Mouse (Mus musculus): ENCODE results near the gene Reps2. TPM values are rescaled to one million over a fixed set of nuclear protein-coding genes. Genes with fewer than 3 reads are reported as not detected.

Reps2 gene
- polyA plus RNA-seq, 1 experiment from 2014 or later: 0.25 TPM

GRCm38 (mm10) chrX:162470213-162470612, 173.2 kb downstream of the Reps2 start:
- H3K27me3 ChIP-seq (replicated peaks): 0 out of 2 replicates have a peak, but pooled peaks cover 8% of the 10 kb centered on the region
- no peak overlapping the region for H3K4me2 ChIP-seq
- H3K9ac ChIP-seq: no peak overlapping the region
- no peak overlapping the region for H3K27ac ChIP-seq (replicated peaks)
- WGBS: 50% methylated on average over 3 of the region's 3 CpGs
- no peaks in the 10 kb centered on the region for H3K36me3 ChIP-seq
- H3K4me1 ChIP-seq: peaks cover 4% of the 10 kb centered on the region; the same call in 1 of the 2 replicates
- H3K9me3 ChIP-seq: no peaks in the 10 kb centered on the region
- ATAC-seq (ENCODE audit: extremely low read depth, insufficient number of reproducible peaks, low FRiP score, low TSS enrichment): no peak
- H3K4me3 ChIP-seq: no peak overlapping the region

- Histone ChIP-seq H3K9ac (no peak overlapping the region), H3K27me3 (replicated peaks) (no peaks in the 10 kb centered on the region; the same call in 1 of the 2 replicates), H3K4me1 (no peaks in the 10 kb centered on the region), H3K4me3 (no peak overlapping the region), H3K27ac (replicated peaks) (no peak overlapping the region), H3K9me3 (no peaks in the 10 kb centered on the region), H3K4me2 (no peak overlapping the region), H3K36me3 (no peaks in the 10 kb centered on the region)
- no peak for ATAC-seq (ENCODE audit: extremely low read depth, insufficient number of reproducible peaks, low FRiP score, low TSS enrichment)
- 51% methylated on average over 5 of the region's 5 CpGs for WGBS
These were observed 181.3 kb downstream of the Reps2 start for GRCm38 (mm10) chrX:162462156-162462555.

- no peak for ATAC-seq (ENCODE audit: extremely low read depth, insufficient number of reproducible peaks, low FRiP score, low TSS enrichment)
- no peaks in the 10 kb centered on the region for H3K9me3 ChIP-seq
- H3K27me3 ChIP-seq (replicated peaks): 0 out of 2 replicates have a peak, but pooled peaks cover 7% of the 10 kb centered on the region
- H3K4me2 ChIP-seq: no peak overlapping the region
- 81% methylated on average over 1 of the region's 1 CpGs for WGBS
- no peaks in the 10 kb centered on the region for H3K36me3 ChIP-seq
- H3K27ac ChIP-seq (replicated peaks): no peak overlapping the region
- no peaks in the 10 kb centered on the region for H3K4me1 ChIP-seq
- no peak overlapping the region for H3K4me3 ChIP-seq
- no peak overlapping the region for H3K9ac ChIP-seq
These were observed 187.0 kb downstream of the Reps2 start for GRCm38 (mm10) chrX:162456445-162456844.

GRCm38 (mm10) chrX:162455364-162455763, 188.1 kb downstream of the Reps2 start:
- H3K9ac ChIP-seq: no peak overlapping the region
- H3K4me1 ChIP-seq: no peaks in the 10 kb centered on the region
- H3K27ac ChIP-seq (replicated peaks): no peak overlapping the region
- H3K27me3 ChIP-seq (replicated peaks): 0 out of 2 replicates have a peak, but pooled peaks cover 11% of the 10 kb centered on the region
- no peak overlapping the region for H3K4me2 ChIP-seq
- no peaks in the 10 kb centered on the region for H3K36me3 ChIP-seq
- no peak for ATAC-seq (ENCODE audit: extremely low read depth, insufficient number of reproducible peaks, low FRiP score, low TSS enrichment)
- no peaks in the 10 kb centered on the region for H3K9me3 ChIP-seq
- H3K4me3 ChIP-seq: no peak overlapping the region
- 85% methylated on average over 1 of the region's 1 CpGs for whole genome bisulfite sequencing

GRCm38 (mm10) chrX:162453821-162454402, 189.5 kb downstream of the Reps2 start:
- 41% methylated on average over 7 of the region's 7 CpGs for WGBS
- Histone ChIP-seq H3K9ac (no peak overlapping the region), H3K27ac (replicated peaks) (no peak overlapping the region), H3K4me3 (no peak overlapping the region), H3K27me3 (replicated peaks) (peaks cover 23% of the 10 kb centered on the region), H3K36me3 (no peaks in the 10 kb centered on the region), H3K9me3 (no peaks in the 10 kb centered on the region), H3K4me2 (no peak overlapping the region), H3K4me1 (no peaks in the 10 kb centered on the region)
- ATAC-seq (ENCODE audit: extremely low read depth, insufficient number of reproducible peaks, low FRiP score, low TSS enrichment): no peak

GRCm38 (mm10) chrX:162452642-162453041, 190.8 kb downstream of the Reps2 start:
- no peak for ATAC-seq (ENCODE audit: extremely low read depth, insufficient number of reproducible peaks, low FRiP score, low TSS enrichment)
- no peaks in the 10 kb centered on the region for H3K36me3 ChIP-seq
- no peaks in the 10 kb centered on the region for H3K9me3 ChIP-seq
- no peaks in the 10 kb centered on the region for H3K4me1 ChIP-seq
- no peak overlapping the region for H3K9ac ChIP-seq
- no peak overlapping the region for H3K4me3 ChIP-seq
- no peak overlapping the region for H3K27ac ChIP-seq (replicated peaks)
- no peak overlapping the region for H3K4me2 ChIP-seq
- peaks cover 29% of the 10 kb centered on the region for H3K27me3 ChIP-seq (replicated peaks)

- H3K27ac ChIP-seq (replicated peaks): no peak overlapping the region
- H3K4me3 ChIP-seq: no peak overlapping the region
- no peak overlapping the region for H3K4me2 ChIP-seq
- no peak for ATAC-seq (ENCODE audit: extremely low read depth, insufficient number of reproducible peaks, low FRiP score, low TSS enrichment)
- H3K4me1 ChIP-seq: no peaks in the 10 kb centered on the region
- peaks cover 30% of the 10 kb centered on the region for H3K27me3 ChIP-seq (replicated peaks)
- no peaks in the 10 kb centered on the region for H3K9me3 ChIP-seq
- 67% methylated on average over 6 of the region's 6 CpGs for WGBS
- H3K36me3 ChIP-seq: no peaks in the 10 kb centered on the region
- H3K9ac ChIP-seq: no peak overlapping the region
These were observed 195.5 kb downstream of the Reps2 start for GRCm38 (mm10) chrX:162447974-162448373.

GRCm38 (mm10) chrX:162446678-162447318, 196.7 kb downstream of the Reps2 start:
- H3K4me2 ChIP-seq: no peak overlapping the region
- 74% methylated on average over 2 of the region's 2 CpGs for WGBS
- no peak overlapping the region for H3K4me3 ChIP-seq
- H3K27me3 ChIP-seq (replicated peaks): peaks cover 30% of the 10 kb centered on the region
- no peak for ATAC-seq (ENCODE audit: extremely low read depth, insufficient number of reproducible peaks, low FRiP score, low TSS enrichment)
- no peak overlapping the region for H3K27ac ChIP-seq (replicated peaks)
- H3K9ac ChIP-seq: no peak overlapping the region
- no peaks in the 10 kb centered on the region for H3K36me3 ChIP-seq
- no peaks in the 10 kb centered on the region for H3K9me3 ChIP-seq
- H3K4me1 ChIP-seq: no peaks in the 10 kb centered on the region

- Histone ChIP-seq H3K36me3 (no peaks in the 10 kb centered on the region), H3K27ac (replicated peaks) (no peak overlapping the region), H3K4me1 (no peaks in the 10 kb centered on the region), H3K4me2 (no peak overlapping the region), H3K9me3 (no peaks in the 10 kb centered on the region), H3K27me3 (replicated peaks) (peaks cover 17% of the 10 kb centered on the region), H3K4me3 (no peak overlapping the region), H3K9ac (no peak overlapping the region)
- ATAC-seq (ENCODE audit: extremely low read depth, insufficient number of reproducible peaks, low FRiP score, low TSS enrichment): no peak
- 55% methylated on average over 1 of the region's 1 CpGs for WGBS
These were observed 200.1 kb downstream of the Reps2 start for GRCm38 (mm10) chrX:162443387-162443786.

GRCm38 (mm10) chrX:162442970-162443369, 200.5 kb downstream of the Reps2 start:
- no peak overlapping the region for H3K4me2 ChIP-seq
- WGBS: 35% methylated on average over 1 of the region's 1 CpGs
- H3K9me3 ChIP-seq: no peaks in the 10 kb centered on the region
- H3K27ac ChIP-seq (replicated peaks): no peak overlapping the region
- ATAC-seq (ENCODE audit: extremely low read depth, insufficient number of reproducible peaks, low FRiP score, low TSS enrichment): no peak
- no peaks in the 10 kb centered on the region for H3K4me1 ChIP-seq
- H3K27me3 ChIP-seq (replicated peaks): peaks cover 16% of the 10 kb centered on the region
- H3K9ac ChIP-seq: no peak overlapping the region
- no peaks in the 10 kb centered on the region for H3K36me3 ChIP-seq
- no peak overlapping the region for H3K4me3 ChIP-seq

- Histone ChIP-seq H3K36me3 (no peaks in the 10 kb centered on the region), H3K4me3 (no peak overlapping the region), H3K27ac (replicated peaks) (no peak overlapping the region), H3K4me1 (no peaks in the 10 kb centered on the region), H3K9ac (no peak overlapping the region), H3K4me2 (no peak overlapping the region), H3K27me3 (replicated peaks) (peaks cover 5% of the 10 kb centered on the region; the same call in 1 of the 2 replicates), H3K9me3 (no peaks in the 10 kb centered on the region)
- ATAC-seq (ENCODE audit: extremely low read depth, insufficient number of reproducible peaks, low FRiP score, low TSS enrichment): no peak
- WGBS: 63% methylated on average over 5 of the region's 5 CpGs
These were observed 210.5 kb downstream of the Reps2 start for GRCm38 (mm10) chrX:162432776-162433543.

Measured in heart, embryonic 13.5 days (tissue).